In genomic region chr8:75090781-75091365, GRCm38 (mm10) we compare ENCODE assay signal across 24 mouse cellular contexts.
"Had no signal": no experiment of that assay in that cellular context is flagged by ENCODE, and none has a peak within 500 bp of the region (broad histone marks: within the 10 kb centered on the region; RNA-seq: fewer than 3 reads in every experiment).

No protein-coding gene starts in this region.

- H3K27me3 ChIP-seq: hindbrain, embryonic 13.5 days; hindbrain, embryonic 15.5 days; kidney, embryonic 15.5 days; limb, embryonic 13.5 days; limb, embryonic 15.5 days had no signal

- H3K4me2 ChIP-seq: heart, embryonic 11.5 days; hindbrain, embryonic 13.5 days; hindbrain, embryonic 15.5 days; limb, embryonic 13.5 days; limb, embryonic 15.5 days; liver, embryonic 11.5 days had no signal

- H3K9ac ChIP-seq: hindbrain, embryonic 15.5 days; kidney, embryonic 15.5 days; limb, embryonic 15.5 days had no signal

- H3K27ac ChIP-seq: hindbrain, embryonic 13.5 days; hindbrain, embryonic 15.5 days; hindbrain, postnatal 0 days; kidney, postnatal 0 days; limb, embryonic 13.5 days; limb, embryonic 15.5 days had no signal

- ATAC-seq: hindbrain, postnatal 0 days; intestine, embryonic 16.5 days had no signal

- H3K36me3 ChIP-seq: hindbrain, embryonic 13.5 days; hindbrain, embryonic 15.5 days; kidney, embryonic 15.5 days; limb, embryonic 13.5 days; limb, embryonic 15.5 days had no signal

- H3K4me3 ChIP-seq: heart, adult 2 months; hindbrain, embryonic 13.5 days; hindbrain, embryonic 15.5 days; kidney, embryonic 15.5 days; limb, embryonic 13.5 days; limb, embryonic 15.5 days had no signal

- H3K9me3 ChIP-seq: hindbrain, embryonic 13.5 days; hindbrain, embryonic 15.5 days; kidney, embryonic 15.5 days; limb, embryonic 13.5 days; limb, embryonic 15.5 days had no signal

- DNase-seq: gastrocnemius, postnatal 14 days; gastrocnemius, postnatal 36 days; heart, adult 11 months; heart, adult 2 months; heart, postnatal 14 days; heart, postnatal 36 days; kidney, adult 11 months; kidney, adult 2 months; kidney, adult 9 months; kidney, postnatal 14 days; kidney, postnatal 36 days; layer of hippocampus, adult 9-11 months; layer of hippocampus, postnatal 36 days; left cerebral cortex, postnatal 4 days had no signal
